Mouse (Mus musculus) induced T-regulatory cell, adult 2 months (primary cell): ENCODE data around the gene Hmg20a.
A peak's percentile ranks its signal among the peaks of the same experiment; 100 is the strongest.

Experiments
- DNase-seq: peaks from one replicate; pipeline ENCODE4 v3.0.0-alpha.2; 2012; ENCODE audit warnings: low read depth

Hmg20a gene

GRCm38 (mm10) chr9:56451570-56451969 lies 33.2 kb downstream of the Hmg20a start:
- no peak for DNase-seq

- no peak for DNase-seq
Measured at GRCm38 (mm10) chr9:56453038-56453815, 34.8 kb downstream of the Hmg20a start.

- DNase-seq, result peak; percentile 22
Measured at GRCm38 (mm10) chr9:56456426-56456825, 38.0 kb downstream of the Hmg20a start.

GRCm38 (mm10) chr9:56460987-56461386 lies 42.6 kb downstream of the Hmg20a start:
- no peak for DNase-seq

GRCm38 (mm10) chr9:56462606-56463005 lies 44.2 kb downstream of the Hmg20a start:
- no peak for DNase-seq

- DNase-seq, result no peak
Measured at GRCm38 (mm10) chr9:56463046-56463445, 44.6 kb downstream of the Hmg20a start.

- DNase-seq, result peak; percentile 67
Measured at GRCm38 (mm10) chr9:56463686-56464515, 45.5 kb downstream of the Hmg20a start.

- peak; percentile 91 for DNase-seq
Measured at GRCm38 (mm10) chr9:56464863-56465654, 46.6 kb downstream of the Hmg20a start.

- no peak for DNase-seq
Measured at GRCm38 (mm10) chr9:56466251-56466650, 47.8 kb downstream of the Hmg20a start.

GRCm38 (mm10) chr9:56469656-56470055 lies 51.2 kb downstream of the Hmg20a start:
- no peak for DNase-seq

GRCm38 (mm10) chr9:56470291-56470690 lies 51.9 kb downstream of the Hmg20a start:
- DNase-seq, result no peak

- no peak for DNase-seq
Measured at GRCm38 (mm10) chr9:56478975-56479647, 60.7 kb downstream of the Hmg20a start.

- no peak for DNase-seq
Measured at GRCm38 (mm10) chr9:56482623-56483022, 64.2 kb downstream of the Hmg20a start.

- no peak for DNase-seq
Measured at GRCm38 (mm10) chr9:56485423-56485822, 67.0 kb downstream of the Hmg20a start.

- no peak for DNase-seq
Measured at GRCm38 (mm10) chr9:56486158-56486557, 67.7 kb downstream of the Hmg20a start.

- DNase-seq, result no peak
Measured at GRCm38 (mm10) chr9:56487651-56488050, 69.2 kb downstream of the Hmg20a start.

GRCm38 (mm10) chr9:56492391-56492790 lies 74.0 kb downstream of the Hmg20a start:
- no peak for DNase-seq

- DNase-seq, result no peak
Measured at GRCm38 (mm10) chr9:56492916-56493315, 74.5 kb downstream of the Hmg20a start.

GRCm38 (mm10) chr9:56495088-56495487 lies 76.7 kb downstream of the Hmg20a start:
- DNase-seq, result no peak

GRCm38 (mm10) chr9:56495795-56496232 lies 77.4 kb downstream of the Hmg20a start:
- DNase-seq, result no peak

GRCm38 (mm10) chr9:56496567-56496966 lies 78.2 kb downstream of the Hmg20a start:
- DNase-seq, result no peak
